Mouse (Mus musculus): ENCODE results near the gene Klf7. TPM values are rescaled to one million over a fixed set of nuclear protein-coding genes. Genes with fewer than 3 reads are reported as not detected.

Klf7 gene
- total and polyA plus RNA-seq, 3 experiments, result 1.6 to 3.1 TPM; not detected in 1

DNA sequence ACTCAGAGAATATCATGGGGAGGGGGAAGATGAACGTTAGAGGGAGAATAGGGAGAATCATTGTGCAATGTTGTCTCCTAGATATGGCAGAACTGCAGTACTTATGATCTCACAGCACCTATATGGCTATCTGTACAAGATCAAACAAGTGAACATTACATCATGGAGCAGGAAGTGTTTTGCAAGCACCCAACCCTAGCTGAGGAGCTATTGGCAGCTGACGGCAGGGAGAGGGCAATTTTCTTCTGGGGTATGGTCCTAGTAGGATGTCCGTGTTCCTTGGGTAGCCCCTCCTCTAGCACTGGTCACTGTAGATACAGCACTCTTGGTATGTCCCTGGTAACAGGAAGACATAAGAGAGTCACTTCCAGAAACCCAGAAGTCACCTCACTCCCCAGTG lies 17.4 kb downstream of the Klf7 start:
- Histone ChIP-seq H3K79me2 (ENCODE audit: control insufficient read depth, insufficient read depth, low read length, poor library complexity) (no peaks in the 10 kb centered on the region), H3K4me3 (ENCODE audit: control insufficient read depth in 1 of 2, insufficient read depth in 1 of 2, low read depth in 2 of 2, low read length in 2 of 2) (no peak overlapping the region), H3K9me3 (replicated peaks; ENCODE audit: insufficient read depth, low read length) (no peaks in the 10 kb centered on the region), H3K36me3 (ENCODE audit: control insufficient read depth in 1 of 2, insufficient read depth in 2 of 2, low read length in 2 of 2) (peaks cover 0 to 17% of the 10 kb centered on the region in 2 experiments; a peak in 2 of 4 replicates), H3K27ac (ENCODE audit: control insufficient read depth, low read depth, low read length) (no peak overlapping the region), H3K27me3 (ENCODE audit: control insufficient read depth in 1 of 2, insufficient read depth in 2 of 2, low read length in 2 of 2) (no peaks in the 10 kb centered on the region), H3K4me1 (ENCODE audit: control insufficient read depth in 1 of 2, insufficient read depth in 2 of 2, low read length in 2 of 2) (peaks cover 13 to 17% of the 10 kb centered on the region in 2 experiments), H3K9ac (ENCODE audit: control insufficient read depth, low read depth, low read length, poor library complexity, severe bottlenecking) (no peak overlapping the region)
- TF ChIP-seq CTCF (IDR thresholded peaks at IDR 0.05 in 2 of 3, conservative IDR thresholded peaks at IDR 0.05 in 1 of 3; ENCODE audit: control insufficient read depth in 1 of 3, insufficient read depth in 1 of 3, low read depth in 2 of 3, low read length in 3 of 3, poor library complexity in 1 of 3, severe bottlenecking in 1 of 3) (no peak), MEF2A (IDR thresholded peaks at IDR 0.05; ENCODE audit: extremely low read depth, insufficient replicate concordance, low read depth, low read length, poor library complexity, severe bottlenecking) (no peak), EP300 (IDR thresholded peaks at IDR 0.05; ENCODE audit: low read depth in 1 of 2, low read length in 2 of 2) (no peak), ZNF384 (IDR thresholded peaks at IDR 0.05; ENCODE audit: low read depth, low read length) (no peak), POLR2AphosphoS5 (IDR thresholded peaks at IDR 0.05; ENCODE audit: borderline replicate concordance, low read depth, low read length) (no peak), JUND (IDR thresholded peaks at IDR 0.05; ENCODE audit: low read depth, low read length) (no peak), MAFK (IDR thresholded peaks at IDR 0.05; ENCODE audit: borderline replicate concordance, low read depth, low read length) (no peak), MAX (IDR thresholded peaks at IDR 0.05; ENCODE audit: low read length) (no peak), USF1 (IDR thresholded peaks at IDR 0.05; ENCODE audit: low read depth, low read length) (no peak), SIN3A (IDR thresholded peaks at IDR 0.05; ENCODE audit: low read length) (no peak), UBTF (IDR thresholded peaks at IDR 0.05; ENCODE audit: borderline replicate concordance, insufficient read depth, low read depth, low read length) (no peak), MXI1 (IDR thresholded peaks at IDR 0.05; ENCODE audit: low read depth, low read length) (no peak), TCF12 (IDR thresholded peaks at IDR 0.05; ENCODE audit: low read depth, low read length) (no peak), GATA1 (IDR thresholded peaks at IDR 0.05; ENCODE audit: low read depth, low read length) (no peak), CHD2 (IDR thresholded peaks at IDR 0.05; ENCODE audit: low read length) (no peak), SMC3 (IDR thresholded peaks at IDR 0.05; ENCODE audit: low read depth, low read length) (no peak)
- DNase-seq (ENCODE audit: low read depth, low spot score), result no peak

DNA sequence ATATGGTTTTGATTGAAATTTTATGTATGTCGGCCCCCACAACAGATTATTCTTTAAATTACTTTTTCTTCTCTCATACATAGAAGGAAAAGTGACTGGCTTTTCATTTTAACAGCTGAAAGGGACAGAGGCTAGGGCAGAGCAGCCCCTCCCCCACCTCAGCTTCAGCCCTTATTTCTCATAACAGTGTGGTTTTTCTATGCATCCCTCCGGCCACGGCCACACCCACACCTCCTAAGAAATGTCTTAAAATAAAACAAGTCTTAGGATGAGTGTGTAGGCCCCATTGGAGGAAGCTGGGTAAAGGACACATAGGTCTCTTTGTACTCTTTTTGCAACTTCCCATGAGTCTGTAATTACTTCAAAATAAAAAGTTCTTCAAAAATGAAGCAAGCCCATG lies 20.8 kb downstream of the Klf7 start:
- no peak overlapping the region for H3K9ac ChIP-seq (ENCODE audit: control insufficient read depth, low read depth, low read length, poor library complexity, severe bottlenecking)
- H3K79me2 ChIP-seq (ENCODE audit: control insufficient read depth, insufficient read depth, low read length, poor library complexity), result peaks cover 2% of the 10 kb centered on the region; the same call in 1 of the 2 replicates
- H3K4me3 ChIP-seq (ENCODE audit: control insufficient read depth in 1 of 2, insufficient read depth in 1 of 2, low read depth in 2 of 2, low read length in 2 of 2), result no peak overlapping the region
- H3K4me1 ChIP-seq (ENCODE audit: control insufficient read depth in 1 of 2, insufficient read depth in 2 of 2, low read length in 2 of 2), result peaks cover 16 to 24% of the 10 kb centered on the region in 2 experiments
- DNase-seq (ENCODE audit: low read depth, low spot score), result peak; percentile 22
- no peak overlapping the region for H3K27ac ChIP-seq (ENCODE audit: control insufficient read depth, low read depth, low read length)
- H3K9me3 ChIP-seq (replicated peaks; ENCODE audit: insufficient read depth, low read length), result no peaks in the 10 kb centered on the region
- H3K27me3 ChIP-seq (ENCODE audit: control insufficient read depth in 1 of 2, insufficient read depth in 2 of 2, low read length in 2 of 2), result no peaks in the 10 kb centered on the region
- peaks cover 0 to 26% of the 10 kb centered on the region in 2 experiments; a peak in 2 of 4 replicates for H3K36me3 ChIP-seq (ENCODE audit: control insufficient read depth in 1 of 2, insufficient read depth in 2 of 2, low read length in 2 of 2)
- no peak for TF ChIP-seq BHLHE40 (IDR thresholded peaks at IDR 0.05; ENCODE audit: borderline replicate concordance, low read depth, low read length)
- no peak for TF ChIP-seq CHD2 (IDR thresholded peaks at IDR 0.05; ENCODE audit: low read length)
- no peak for TF ChIP-seq GABPA (IDR thresholded peaks at IDR 0.05; ENCODE audit: low read depth, low read length)
- TF ChIP-seq TCF12 (IDR thresholded peaks at IDR 0.05; ENCODE audit: low read depth, low read length), result no peak
- TF ChIP-seq ETS1 (IDR thresholded peaks at IDR 0.05; ENCODE audit: low read depth, low read length), result no peak
- TF ChIP-seq SMC3 (IDR thresholded peaks at IDR 0.05; ENCODE audit: low read depth, low read length), result no peak
- no peak for TF ChIP-seq RAD21 (IDR thresholded peaks at IDR 0.05; ENCODE audit: low read depth, low read length)

Data from MEL (cell line).